Mouse (Mus musculus) megakaryocyte, embryonic 14.5 days (primary cell): ENCODE data around the gene Plcl1.

Source experiments
- FLI1 ChIP-seq: IDR thresholded peaks from 2 replicates; pipeline ENCODE4 v1.6.1; 2012; ENCODE audit warnings: low read length, inconsistent platforms, mixed read lengths
- GATA1 ChIP-seq: IDR thresholded peaks from 3 replicates; pipeline ENCODE4 v1.6.1; 2012; ENCODE audit warnings: mixed read lengths, low read length, inconsistent platforms, borderline replicate concordance

DNA sequence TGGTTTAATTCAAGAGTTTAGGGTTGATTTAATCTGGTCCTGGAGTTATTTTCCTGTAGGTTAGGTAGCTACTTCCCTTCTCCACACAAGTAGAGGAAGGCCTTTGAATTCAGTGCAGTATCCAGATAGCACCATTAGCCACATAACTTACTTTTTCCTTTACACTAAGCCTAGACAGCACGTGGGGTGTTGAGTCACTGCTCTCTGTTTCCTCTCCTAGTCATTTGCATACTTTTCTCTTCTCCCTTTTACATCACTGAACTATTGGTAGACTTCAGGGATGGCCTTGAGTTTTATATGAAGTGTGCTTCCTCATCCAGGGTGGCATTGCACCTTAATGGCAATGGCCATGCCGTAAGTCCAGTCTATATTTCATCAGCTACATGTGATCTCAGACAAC, 82.5 kb downstream of the Plcl1 start:
- TF ChIP-seq GATA1 (no peak), FLI1 (no peak)
